Mouse (Mus musculus) urinary bladder, postnatal 14 days (tissue): ENCODE results near the gene Tpt1.

Source experiments
- DNase-seq: peaks from one replicate; pipeline ENCODE4 v3.0.0; 2021; ENCODE audit warnings: low spot score

Tpt1 gene

DNA sequence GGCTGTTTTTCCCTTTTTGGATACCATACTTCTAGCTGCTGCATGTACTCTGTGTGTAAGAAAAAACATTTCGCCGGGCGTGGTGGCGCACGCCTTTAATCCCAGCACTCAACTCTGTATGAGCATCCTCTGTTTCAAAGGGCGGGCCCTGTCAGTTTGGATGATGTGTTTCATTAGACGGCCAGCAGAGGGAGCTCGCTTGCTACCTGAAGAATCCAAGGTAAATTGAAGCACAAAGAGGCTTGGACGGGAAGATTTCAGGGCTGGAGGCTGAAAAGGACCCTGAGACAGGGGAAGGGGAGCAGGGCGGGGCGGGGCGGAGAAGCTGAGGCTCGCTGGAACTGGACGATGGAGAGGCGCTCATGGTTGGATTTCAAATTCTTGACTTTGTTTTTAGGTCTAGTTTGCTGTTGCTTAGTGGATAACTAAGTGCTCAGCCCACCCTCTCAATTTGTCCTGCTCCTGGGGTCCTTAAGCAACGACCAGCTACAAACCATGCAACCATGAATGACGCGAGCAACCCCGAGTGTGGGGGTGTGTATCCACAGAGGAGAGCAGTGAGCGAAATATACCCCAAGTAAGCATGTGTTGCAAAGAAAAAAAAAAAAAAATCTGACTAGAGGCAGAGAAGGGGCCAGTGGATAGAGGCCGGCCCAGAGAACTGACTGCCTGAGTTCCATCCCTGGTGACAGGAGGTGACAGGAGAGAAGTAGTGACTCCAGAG lies 31.6 kb downstream of the Tpt1 start:
- peak; percentile 80 for DNase-seq

DNA sequence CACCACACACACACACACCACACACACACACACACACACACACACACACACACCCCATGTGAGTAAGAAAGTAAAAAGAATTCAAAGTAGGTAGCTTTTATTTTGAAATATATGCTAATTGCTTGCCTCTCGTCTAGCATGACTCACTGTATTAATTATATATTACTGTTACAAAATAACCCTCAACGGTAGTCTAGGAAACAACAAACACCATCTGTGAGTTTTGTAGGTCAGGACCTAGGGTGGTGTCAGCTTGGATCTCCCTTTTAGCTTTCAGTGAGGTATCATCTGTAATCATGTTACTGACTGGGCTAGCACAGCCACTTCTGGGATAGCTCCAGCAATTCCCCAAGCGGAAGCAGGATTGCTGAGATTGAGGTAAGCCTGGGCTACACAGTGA lies 32.4 kb downstream of the Tpt1 start:
- no peak for DNase-seq

- DNase-seq = no peak
These were observed 34.1 kb downstream of the Tpt1 start for GRCm38 (mm10) chr14:75878980-75879379.

- DNase-seq = no peak
These were observed 37.0 kb downstream of the Tpt1 start for GRCm38 (mm10) chr14:75881856-75882255.

GRCm38 (mm10) chr14:75883330-75883729 lies 38.4 kb downstream of the Tpt1 start:
- DNase-seq = no peak

DNA sequence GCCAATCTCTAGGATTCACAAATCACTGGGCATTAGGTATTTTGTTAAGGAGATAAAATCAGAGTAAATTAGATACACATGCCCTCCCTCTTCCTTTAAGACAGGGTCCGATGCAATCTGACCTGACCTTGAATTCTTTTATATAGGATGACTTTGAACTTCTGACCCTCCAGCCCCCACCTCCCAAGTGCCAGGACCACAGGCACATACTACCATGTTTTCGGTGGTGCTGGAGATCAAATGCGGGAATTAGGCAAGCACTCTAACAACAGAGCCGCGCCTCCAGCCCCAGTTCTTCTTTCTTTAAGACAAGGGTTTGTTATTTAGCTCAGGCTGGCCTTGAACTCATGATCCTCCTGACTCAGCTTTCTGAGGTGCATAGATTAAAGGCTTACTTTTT lies 39.0 kb downstream of the Tpt1 start:
- DNase-seq = no peak

GRCm38 (mm10) chr14:75892118-75892517 lies 47.2 kb downstream of the Tpt1 start:
- DNase-seq = peak; percentile 18
